Mouse (Mus musculus) limb, embryonic 10.5 days (tissue): ENCODE measurements at regions not wholly inside any gene's neighbourhood (a gene's known extent, or its start where the extent isn't known, plus 50 kb on each side); places are given as distances from the start of the nearest gene placed in this dataset.
A peak's percentile ranks its signal among the peaks of the same experiment; 100 is the strongest.

Experiments
- DNase-seq: peaks from one replicate; pipeline ENCODE4 v3.0.0-alpha.2; 2017; ENCODE audit warnings: low spot score
- H3K27ac ChIP-seq: fragments of 300-500 bp; sonication (generic); 2 replicates; pipeline ENCODE4 v1.5.1; 2016; ENCODE audit warnings: mild to moderate bottlenecking
- H3K27me3 ChIP-seq: fragments of 300-500 bp; sonication (generic); 2 replicates; pipeline ENCODE4 v1.6.1; 2016; ENCODE audit warnings: low read depth, mild to moderate bottlenecking; ENCODE audit not compliant: poor library complexity, severe bottlenecking
- H3K36me3 ChIP-seq: fragments of 300-500 bp; sonication (generic); 2 replicates; pipeline ENCODE4 v1.6.1; 2016; ENCODE audit warnings: mild to moderate bottlenecking, moderate library complexity
- H3K4me1 ChIP-seq: fragments of 300-500 bp; sonication (generic); 2 replicates; pipeline ENCODE4 v1.6.1; 2016
- H3K4me3 ChIP-seq: fragments of 300-500 bp; sonication (generic); 2 replicates; pipeline ENCODE4 v1.5.1; 2016; ENCODE audit warnings: mild to moderate bottlenecking, moderate library complexity
- H3K9me3 ChIP-seq: fragments of 300-500 bp; sonication (generic); replicated peaks from 2 replicates; pipeline ENCODE4 v1.6.1; 2016; ENCODE audit warnings: mild to moderate bottlenecking
- WGBS: fragments of 180-500 bp; shearing (Covaris S2); methylation state at CpG from one replicate; pipeline ENCODE4 v1.1.7; 2016; 5-methylcytosine and 5-hydroxymethylcytosine counted together

- Histone ChIP-seq H3K27me3 (no peaks in the 10 kb centered on the region), H3K27ac (no peak overlapping the region), H3K4me1 (peaks cover 3% of the 10 kb centered on the region; the same call in 1 of the 2 replicates), H3K9me3 (no peaks in the 10 kb centered on the region), H3K36me3 (no peaks in the 10 kb centered on the region), H3K4me3 (no peak overlapping the region)
- 76% methylated on average over 7 of the region's 7 CpGs for WGBS
- DNase-seq, result no peak
Measured at GRCm38 (mm10) chr8:50387189-50387588, 1543.4 kb upstream of the Tenm3 start.

GRCm38 (mm10) chr8:50383697-50384096, 1539.9 kb upstream of the Tenm3 start:
- H3K4me3 ChIP-seq, result no peak overlapping the region
- H3K27me3 ChIP-seq, result no peaks in the 10 kb centered on the region
- H3K9me3 ChIP-seq, result no peaks in the 10 kb centered on the region
- no peak for DNase-seq
- H3K27ac ChIP-seq, result no peak overlapping the region
- H3K36me3 ChIP-seq, result no peaks in the 10 kb centered on the region
- peaks cover 3% of the 10 kb centered on the region; the same call in 1 of the 2 replicates for H3K4me1 ChIP-seq
- WGBS, result 86% methylated on average over 2 of the region's 2 CpGs

GRCm38 (mm10) chr8:50379745-50380144, 1536.0 kb upstream of the Tenm3 start:
- no peaks in the 10 kb centered on the region for H3K27me3 ChIP-seq
- no peaks in the 10 kb centered on the region for H3K9me3 ChIP-seq
- 80% methylated on average over 4 of the region's 4 CpGs for WGBS
- DNase-seq, result no peak
- no peaks in the 10 kb centered on the region for H3K4me1 ChIP-seq
- H3K27ac ChIP-seq, result no peak overlapping the region
- H3K36me3 ChIP-seq, result no peaks in the 10 kb centered on the region
- no peak overlapping the region for H3K4me3 ChIP-seq

- no peaks in the 10 kb centered on the region for H3K9me3 ChIP-seq
- no peak for DNase-seq
- H3K36me3 ChIP-seq, result no peaks in the 10 kb centered on the region
- no peaks in the 10 kb centered on the region for H3K27me3 ChIP-seq
- 81% methylated on average over 2 of the region's 2 CpGs for WGBS
- no peaks in the 10 kb centered on the region for H3K4me1 ChIP-seq
- no peak overlapping the region for H3K4me3 ChIP-seq
- no peak overlapping the region for H3K27ac ChIP-seq
Measured at GRCm38 (mm10) chr8:50373790-50374189, 1530.0 kb upstream of the Tenm3 start.

- Histone ChIP-seq H3K27ac (no peak overlapping the region), H3K4me1 (peaks cover 1% of the 10 kb centered on the region; the same call in 1 of the 2 replicates), H3K9me3 (no peaks in the 10 kb centered on the region), H3K27me3 (no peaks in the 10 kb centered on the region), H3K36me3 (no peaks in the 10 kb centered on the region), H3K4me3 (no peak overlapping the region)
- DNase-seq, result no peak
- WGBS, result 85% methylated on average over 3 of the region's 3 CpGs
Measured at GRCm38 (mm10) chr8:50326485-50326884, 1482.7 kb upstream of the Tenm3 start.

- Histone ChIP-seq H3K4me1 (peaks cover 3% of the 10 kb centered on the region; the same call in 1 of the 2 replicates), H3K27me3 (no peaks in the 10 kb centered on the region), H3K9me3 (no peaks in the 10 kb centered on the region), H3K36me3 (no peaks in the 10 kb centered on the region), H3K4me3 (no peak overlapping the region), H3K27ac (no peak overlapping the region)
- DNase-seq, result no peak
- 34% methylated on average over 7 of the region's 7 CpGs for WGBS
Measured at GRCm38 (mm10) chr8:50321356-50321963, 1477.7 kb upstream of the Tenm3 start.

- Histone ChIP-seq H3K36me3 (no peaks in the 10 kb centered on the region), H3K9me3 (no peaks in the 10 kb centered on the region), H3K4me1 (peaks cover 3% of the 10 kb centered on the region; the same call in 1 of the 2 replicates), H3K27me3 (no peaks in the 10 kb centered on the region), H3K4me3 (no peak overlapping the region), H3K27ac (no peak overlapping the region)
- no peak for DNase-seq
- WGBS, result 79% methylated on average over 1 of the region's 1 CpGs
Measured at GRCm38 (mm10) chr8:50316641-50317040, 1472.9 kb upstream of the Tenm3 start.

- DNase-seq, result no peak
- Histone ChIP-seq H3K4me1 (no peaks in the 10 kb centered on the region), H3K27ac (no peak overlapping the region), H3K4me3 (no peak overlapping the region), H3K27me3 (no peaks in the 10 kb centered on the region), H3K9me3 (no peaks in the 10 kb centered on the region), H3K36me3 (no peaks in the 10 kb centered on the region)
- 88% methylated on average over 3 of the region's 3 CpGs for WGBS
Measured at GRCm38 (mm10) chr8:50310308-50310707, 1466.6 kb upstream of the Tenm3 start.

GRCm38 (mm10) chr8:50300316-50300715, 1456.6 kb upstream of the Tenm3 start:
- 86% methylated on average over 6 of the region's 6 CpGs for WGBS
- H3K9me3 ChIP-seq, result no peaks in the 10 kb centered on the region

GRCm38 (mm10) chr8:50293501-50293900, 1449.8 kb upstream of the Tenm3 start:
- Histone ChIP-seq H3K4me3 (no peak overlapping the region), H3K27ac (no peak overlapping the region), H3K9me3 (no peaks in the 10 kb centered on the region), H3K4me1 (no peaks in the 10 kb centered on the region), H3K27me3 (no peaks in the 10 kb centered on the region), H3K36me3 (no peaks in the 10 kb centered on the region)
- DNase-seq, result no peak
- WGBS, result 14% methylated on average over 4 of the region's 4 CpGs

More at GRCm38 (mm10) chr8:50300316-50300715, 1456.6 kb upstream of the Tenm3 start:
- DNase-seq, result no peak
- Histone ChIP-seq H3K27me3 (no peaks in the 10 kb centered on the region), H3K27ac (no peak overlapping the region), H3K4me1 (no peaks in the 10 kb centered on the region), H3K36me3 (no peaks in the 10 kb centered on the region), H3K4me3 (no peak overlapping the region)

- no peak overlapping the region for H3K27ac ChIP-seq
- no peaks in the 10 kb centered on the region for H3K4me1 ChIP-seq
- no peaks in the 10 kb centered on the region for H3K27me3 ChIP-seq
- H3K9me3 ChIP-seq, result no peaks in the 10 kb centered on the region
- H3K36me3 ChIP-seq, result no peaks in the 10 kb centered on the region
- peak; percentile 71 for DNase-seq
- 42% methylated on average over 7 of the region's 7 CpGs for WGBS
- H3K4me3 ChIP-seq, result no peak overlapping the region
Measured at GRCm38 (mm10) chr8:50292158-50292557, 1448.4 kb upstream of the Tenm3 start.

GRCm38 (mm10) chr8:50276346-50276745, 1432.6 kb upstream of the Tenm3 start:
- H3K27me3 ChIP-seq, result no peaks in the 10 kb centered on the region
- no peak overlapping the region for H3K4me3 ChIP-seq
- no peak for DNase-seq
- no peaks in the 10 kb centered on the region for H3K4me1 ChIP-seq
- 76% methylated on average over 1 of the region's 1 CpGs for WGBS
- H3K36me3 ChIP-seq, result no peaks in the 10 kb centered on the region
- no peaks in the 10 kb centered on the region for H3K9me3 ChIP-seq
- H3K27ac ChIP-seq, result no peak overlapping the region

GRCm38 (mm10) chr8:50264757-50265156, 1421.0 kb upstream of the Tenm3 start:
- H3K9me3 ChIP-seq, result no peaks in the 10 kb centered on the region
- peaks cover 2% of the 10 kb centered on the region; the same call in 1 of the 2 replicates for H3K4me1 ChIP-seq
- H3K27me3 ChIP-seq, result no peaks in the 10 kb centered on the region
- no peaks in the 10 kb centered on the region for H3K36me3 ChIP-seq
- WGBS, result 59% methylated on average over 4 of the region's 4 CpGs
- no peak for DNase-seq
- no peak overlapping the region for H3K4me3 ChIP-seq
- no peak overlapping the region for H3K27ac ChIP-seq
